Comparison of ENCODE assay signal across 8 mouse cellular contexts in genomic region chr4:108144880-108145279, GRCm38 (mm10). TPM values are rescaled to one million over a fixed set of nuclear protein-coding genes. Genes with fewer than 3 reads are reported as not detected.
DNase-seq lines count a peak whose midpoint lies in the region; ATAC-seq and TF ChIP-seq lines count a peak whose summit lies in the region.

Gene Scp2 (minus strand): TSS chr4:108144998.

- TF ChIP-seq CTCF in CH12.LX (conservative IDR thresholded peaks at IDR 0.05 in 1 of 2, IDR thresholded peaks at IDR 0.05 in 1 of 2; ENCODE audit: low read depth in 2 of 2, low read length in 2 of 2) (no peak), Patski (IDR thresholded peaks at IDR 0.05) (no peak)

- no peak for DNase-seq in CH12.LX (ENCODE audit: extremely low read depth)
- no peak for DNase-seq in Patski (ENCODE audit: low read depth, low spot score)
- no peak for DNase-seq in forebrain, embryonic 14.5 days (ENCODE audit: low spot score)
- DNase-seq in hindbrain, embryonic 11.5 days (ENCODE audit: low spot score): no peak
- no peak for DNase-seq in cerebellum, adult 11-12 months
- no peak for DNase-seq in T-cell, adult 2 months (ENCODE audit: low spot score)

- in situ Hi-C loops in CH12.LX (cut with MboI; ENCODE audit: low pct_ligation_motif_present, low pct_unique_long_range_greater_than_20kb, low sequenced_read_pairs) (no loop called here), Patski (cut with MboI; ENCODE audit: low pct_unique_long_range_greater_than_20kb) (no loop called here)

- no peak within 1 kb of the TSS for H3K9ac ChIP-seq in CH12.LX (ENCODE audit: insufficient read depth, low read depth)
- no peak within 1 kb of the TSS for H3K9ac ChIP-seq in forebrain, embryonic 14.5 days (ENCODE audit: low read length)
- H3K9ac ChIP-seq in hindbrain, embryonic 11.5 days (ENCODE audit: low read depth, low read length): no peak within 1 kb of the TSS
- no peak within 1 kb of the TSS for H3K9ac ChIP-seq in limb, embryonic 12.5 days (replicated peaks)

- CTCF ChIA-PET in Patski (lab: Charles Lee): no interaction called here

- H3K27me3 ChIP-seq in CH12.LX (replicated peaks) (no peaks in the 10 kb centered on the region), Patski (no peaks in the 10 kb centered on the region)
- H3K27me3 ChIP-seq in forebrain, embryonic 14.5 days (replicated peaks; ENCODE audit: control insufficient read depth, insufficient read depth, low read length): no peaks in the 10 kb centered on the region
- no peaks in the 10 kb centered on the region for H3K27me3 ChIP-seq in hindbrain, embryonic 11.5 days (ENCODE audit: control insufficient read depth, insufficient read depth, low read length)
- H3K27me3 ChIP-seq in limb, embryonic 12.5 days: no peaks in the 10 kb centered on the region

- no peak within 1 kb of the TSS for H3K4me2 ChIP-seq in CH12.LX (ENCODE audit: insufficient read depth, low read depth, poor library complexity, severe bottlenecking)
- H3K4me2 ChIP-seq in forebrain, embryonic 14.5 days (ENCODE audit: low read length): no peak within 1 kb of the TSS
- no peak within 1 kb of the TSS for H3K4me2 ChIP-seq in hindbrain, embryonic 11.5 days (replicated peaks; ENCODE audit: low read depth, low read length)
- no peak within 1 kb of the TSS for H3K4me2 ChIP-seq in limb, embryonic 12.5 days

- POLR2A ChIA-PET in Patski (lab: Charles Lee): no interaction called here

- H3K4me3 ChIP-seq in CH12.LX (replicated peaks in 1 of 3; ENCODE audit: low read depth in 2 of 3, low read length in 2 of 3, poor library complexity in 1 of 3): no peak within 1 kb of the TSS
- H3K4me3 ChIP-seq in forebrain, embryonic 14.5 days (ENCODE audit: low read depth, low read length): no peak within 1 kb of the TSS
- H3K4me3 ChIP-seq in hindbrain, embryonic 11.5 days (ENCODE audit: low read depth, low read length): no peak within 1 kb of the TSS
- no peak within 1 kb of the TSS for H3K4me3 ChIP-seq in limb, embryonic 12.5 days (replicated peaks)

- no peaks in the 10 kb centered on the region for H3K79me2 ChIP-seq in CH12.LX (replicated peaks; ENCODE audit: control insufficient read depth, extremely low read depth, insufficient read depth, poor library complexity, severe bottlenecking)

- no peak for ATAC-seq in Patski
- ATAC-seq in forebrain, embryonic 14.5 days: no peak
- no peak for ATAC-seq in hindbrain, embryonic 11.5 days (ENCODE audit: low FRiP score)
- no peak for ATAC-seq in limb, embryonic 12.5 days (ENCODE audit: insufficient number of reproducible peaks, insufficient read depth, low FRiP score, low TSS enrichment, low read depth)
- ATAC-seq in neutrophil, adult 5-6 weeks (ENCODE audit: extremely low read depth, insufficient number of reproducible peaks, low FRiP score, poor library complexity, severe bottlenecking): no peak

- WGBS in forebrain, embryonic 14.5 days: 85% methylated on average over 1 of the region's 1 CpGs
- 92% methylated on average over 1 of the region's 1 CpGs for WGBS in hindbrain, embryonic 11.5 days
- WGBS in limb, embryonic 12.5 days: 93% methylated on average over 1 of the region's 1 CpGs

- dilution Hi-C loops in CH12.LX (cut with MboI; ENCODE audit: extremely low pct_ligation_motif_present, extremely low pct_unique_long_range_greater_than_20kb, low sequenced_read_pairs): no loop called here

- H3K4me1 ChIP-seq in CH12.LX (ENCODE audit: control insufficient read depth in 1 of 2, insufficient read depth in 2 of 2): peaks cover 0 to 7% of the 10 kb centered on the region in 2 experiments; a peak in 2 of 4 replicates
- H3K4me1 ChIP-seq in forebrain, embryonic 14.5 days (ENCODE audit: control insufficient read depth, insufficient read depth, low read length): no peaks in the 10 kb centered on the region
- H3K4me1 ChIP-seq in hindbrain, embryonic 11.5 days (replicated peaks; ENCODE audit: control insufficient read depth, insufficient read depth, low read length): no peaks in the 10 kb centered on the region
- no peaks in the 10 kb centered on the region for H3K4me1 ChIP-seq in limb, embryonic 12.5 days (replicated peaks)

- H3K36me3 ChIP-seq in CH12.LX (replicated peaks in 1 of 2; ENCODE audit: control insufficient read depth in 1 of 2, insufficient read depth in 1 of 2, low read length in 1 of 2): no peaks in the 10 kb centered on the region
- no peaks in the 10 kb centered on the region for H3K36me3 ChIP-seq in forebrain, embryonic 14.5 days (ENCODE audit: control insufficient read depth, insufficient read depth, low read length)
- H3K36me3 ChIP-seq in hindbrain, embryonic 11.5 days (ENCODE audit: control insufficient read depth, insufficient read depth, low read length): no peaks in the 10 kb centered on the region
- no peaks in the 10 kb centered on the region for H3K36me3 ChIP-seq in limb, embryonic 12.5 days

- H3K27ac ChIP-seq in CH12.LX (ENCODE audit: insufficient read depth, low read depth): no peak within 1 kb of the TSS
- H3K27ac ChIP-seq in forebrain, embryonic 14.5 days (ENCODE audit: low read depth, low read length): no peak within 1 kb of the TSS
- no peak within 1 kb of the TSS for H3K27ac ChIP-seq in hindbrain, embryonic 11.5 days (ENCODE audit: low read depth, low read length)
- H3K27ac ChIP-seq in limb, embryonic 12.5 days: no peak within 1 kb of the TSS

- TF ChIP-seq RAD21 in CH12.LX (IDR thresholded peaks at IDR 0.05; ENCODE audit: low read depth, low read length): no peak

- TF ChIP-seq EP300 in CH12.LX (IDR thresholded peaks at IDR 0.05; ENCODE audit: low read length): no peak

- H3K9me3 ChIP-seq in CH12.LX (replicated peaks; ENCODE audit: low read length): peaks cover 5% of the 10 kb centered on the region
- no peaks in the 10 kb centered on the region for H3K9me3 ChIP-seq in forebrain, embryonic 14.5 days (replicated peaks; ENCODE audit: control insufficient read depth, low read length)
- no peaks in the 10 kb centered on the region for H3K9me3 ChIP-seq in hindbrain, embryonic 11.5 days (ENCODE audit: control insufficient read depth, low read length)
- H3K9me3 ChIP-seq in limb, embryonic 12.5 days: no peaks in the 10 kb centered on the region; the same call in 1 of the 2 replicates

- no peak for TF ChIP-seq POLR2A in CH12.LX (IDR thresholded peaks at IDR 0.05; ENCODE audit: low read depth, low read length)

TF ChIP-seq in CH12.LX, 34 proteins besides CTCF, POLR2A, EP300 and RAD21:
- no peak for TF ChIP-seq GABPA (IDR thresholded peaks at IDR 0.05; ENCODE audit: insufficient replicate concordance, low read depth, low read length)
- no peak for TF ChIP-seq IRF4 (IDR thresholded peaks at IDR 0.05; ENCODE audit: low read depth, low read length)
- no peak for TF ChIP-seq RCOR1 (conservative IDR thresholded peaks at IDR 0.05; ENCODE audit: low read depth, low read length)
- TF ChIP-seq KAT2A (IDR thresholded peaks at IDR 0.05; ENCODE audit: insufficient replicate concordance, low read length): no peak
- TF ChIP-seq MXI1 (IDR thresholded peaks at IDR 0.05; ENCODE audit: low read depth, low read length): no peak
- no peak for TF ChIP-seq PAX5 (IDR thresholded peaks at IDR 0.05; ENCODE audit: low read length)
- TF ChIP-seq USF1 (IDR thresholded peaks at IDR 0.05; ENCODE audit: low read depth, low read length): no peak
- no peak for TF ChIP-seq MYC (IDR thresholded peaks at IDR 0.05; ENCODE audit: low read depth, low read length)
- no peak for TF ChIP-seq MEF2A (IDR thresholded peaks at IDR 0.05; ENCODE audit: borderline replicate concordance, low read depth, low read length)
- TF ChIP-seq BHLHE40 (IDR thresholded peaks at IDR 0.05; ENCODE audit: low read depth, low read length): no peak
- TF ChIP-seq ZMIZ1 (IDR thresholded peaks at IDR 0.05; ENCODE audit: low read depth, low read length): no peak
- no peak for TF ChIP-seq E2F4 (IDR thresholded peaks at IDR 0.05; ENCODE audit: insufficient replicate concordance, low read depth, low read length)
- TF ChIP-seq ZNF384 (IDR thresholded peaks at IDR 0.05; ENCODE audit: low read depth, low read length): no peak
- TF ChIP-seq USF2 (conservative IDR thresholded peaks at IDR 0.05; ENCODE audit: low read depth, low read length): no peak
- no peak for TF ChIP-seq ELF1 (IDR thresholded peaks at IDR 0.05; ENCODE audit: low read depth, low read length)
- no peak for TF ChIP-seq NRF1 (IDR thresholded peaks at IDR 0.05; ENCODE audit: low read depth, low read length)
- no peak for TF ChIP-seq ZC3H11A (IDR thresholded peaks at IDR 0.05; ENCODE audit: low read depth, low read length)
- TF ChIP-seq ETS1 (conservative IDR thresholded peaks at IDR 0.05; ENCODE audit: low read depth, low read length): no peak
- TF ChIP-seq TBP (conservative IDR thresholded peaks at IDR 0.05; ENCODE audit: low read depth, low read length): no peak
- TF ChIP-seq JUND (conservative IDR thresholded peaks at IDR 0.05; ENCODE audit: low read depth, low read length): no peak

RNA-seq across cellular contexts. Expression of gene Scp2, which starts in this region (rescaled TPM):
- 97.8 and 103 TPM in 2 replicates for total RNA-seq in CH12.LX (2012; rRNA removed)
- 121 and 127 TPM in 2 replicates for total RNA-seq in CH12.LX (2014; rRNA removed)
- 65.0 and 65.8 TPM in 2 replicates for polyA plus RNA-seq in CH12.LX (2012; ENCODE audit: insufficient read length, low read depth)
- polyA plus RNA-seq in Patski (2021): 105 TPM
- polyA plus RNA-seq in forebrain, embryonic 14.5 days (2014; fragmentation: Nextera tagmentation; extraction: Ambion mirVana): 255 and 265 TPM in 2 replicates
- polyA plus RNA-seq in hindbrain, embryonic 11.5 days (2014; fragmentation: Nextera tagmentation; extraction: Ambion mirVana): 207 and 224 TPM in 2 replicates
- polyA plus RNA-seq in limb, embryonic 12.5 days (2016; fragmentation: Nextera tagmentation; extraction: Ambion mirVana): 136 and 149 TPM in 2 replicates
- 133 and 172 TPM in 2 replicates for total RNA-seq in neutrophil, adult 5-6 weeks (2017)
